Mouse (Mus musculus) kidney, postnatal 0 days (tissue): ENCODE measurements around the gene Retreg3. TPM values are rescaled to one million over a fixed set of nuclear protein-coding genes. Genes with fewer than 3 reads are reported as not detected.

ENCODE experiments used
- ATAC-seq: fragments of 200-750 bp; cut with Nextera tagmentation; replicated peaks from 2 replicates; pipeline ENCODE4 v1.8.0; 2017; ENCODE audit warnings: low read depth, moderate number of reproducible peaks, moderate TSS enrichment, moderate library complexity; ENCODE audit not compliant: low FRiP score
- DNase-seq: peaks from one replicate; pipeline ENCODE4 v3.0.0-alpha.2; 2016; ENCODE audit warnings: low spot score
- H3K27ac ChIP-seq: fragments of 300-500 bp; sonication (generic); 2 replicates; pipeline ENCODE4 v1.5.1; 2014; ENCODE audit warnings: mild to moderate bottlenecking
- H3K27me3 ChIP-seq: fragments of 300-500 bp; sonication (generic); 2 replicates; pipeline ENCODE4 v1.6.1; 2014; ENCODE audit warnings: low read length, mixed read lengths; ENCODE audit not compliant: insufficient read depth
- H3K36me3 ChIP-seq: fragments of 300-500 bp; sonication (generic); 2 replicates; pipeline ENCODE4 v1.6.1; 2014; ENCODE audit warnings: low read length, mixed read lengths; ENCODE audit not compliant: insufficient read depth
- H3K4me1 ChIP-seq: fragments of 300-500 bp; sonication (generic); replicated peaks from 2 replicates; pipeline ENCODE4 v1.6.1; 2014; ENCODE audit warnings: antibody characterized with exemption, low read length, mixed read lengths; ENCODE audit not compliant: insufficient read depth
- H3K4me2 ChIP-seq: fragments of 300-500 bp; sonication (generic); 2 replicates; pipeline ENCODE4 v1.6.1; 2014; ENCODE audit warnings: mild to moderate bottlenecking, low read length, moderate library complexity, mixed read lengths
- H3K4me3 ChIP-seq: fragments of 300-500 bp; sonication (generic); replicated peaks from 2 replicates; pipeline ENCODE4 v1.5.1; 2014; ENCODE audit warnings: low read depth, low read length
- H3K9ac ChIP-seq: fragments of 300-500 bp; sonication (generic); 2 replicates; pipeline ENCODE4 v1.6.1; 2014; ENCODE audit warnings: low read depth, low read length
- H3K9me3 ChIP-seq: fragments of 300-500 bp; sonication (generic); replicated peaks from 2 replicates; pipeline ENCODE4 v1.6.1; 2016; ENCODE audit warnings: low read length, inconsistent platforms, mixed read lengths
- CTCF ChIP-seq: IDR thresholded peaks from 2 replicates; pipeline ENCODE4 v1.5.1; 2016; ENCODE audit warnings: antibody characterized with exemption, low read depth, mild to moderate bottlenecking, moderate library complexity
- WGBS: fragments of 180-500 bp; shearing (Covaris S2); extraction: QIAGEN DNeasy Blood & Tissue Kit; methylation state at CpG from one replicate; pipeline ENCODE4 v1.1.7; 2014; 5-methylcytosine and 5-hydroxymethylcytosine counted together
- polyA plus RNA-seq: library from polyadenylated mRNA; unstranded; fragments of >200 nt; fragmentation: Nextera tagmentation; extraction: Ambion mirVana; gene quantifications from 2 replicates; pipeline ENCODE4 v1.2.1, GENCODE M21; 2015

Gene Retreg3
- polyA plus RNA-seq, 1 experiment from 2014 or later: 23.7 TPM

- no peaks in the 10 kb centered on the region for H3K9me3 ChIP-seq
- H3K4me1 ChIP-seq: peaks cover 23% of the 10 kb centered on the region
- DNase-seq (no peak), ATAC-seq (no peak)
- H3K27ac ChIP-seq: peak overlapping the region; percentile 81
- no peak overlapping the region for H3K4me3 ChIP-seq
- H3K36me3 ChIP-seq: peaks cover 4% of the 10 kb centered on the region; the same call in 1 of the 2 replicates
- H3K4me2 ChIP-seq: no peak overlapping the region
- no peak overlapping the region for H3K9ac ChIP-seq
- TF ChIP-seq CTCF: no peak
- H3K27me3 ChIP-seq: no peaks in the 10 kb centered on the region
- 72% methylated on average over 10 of the region's 10 CpGs for WGBS
Measured at GRCm38 (mm10) chr11:101059473-101059872, 60.2 kb downstream of the Retreg3 start.

GRCm38 (mm10) chr11:101058726-101059125 lies 61.0 kb downstream of the Retreg3 start:
- no peak overlapping the region for H3K4me3 ChIP-seq
- no peak; the same call in 1 of the 2 replicates for ATAC-seq
- H3K9me3 ChIP-seq: no peaks in the 10 kb centered on the region
- no peak overlapping the region for H3K4me2 ChIP-seq
- H3K36me3 ChIP-seq: peaks cover 4% of the 10 kb centered on the region; the same call in 1 of the 2 replicates
- no peak for TF ChIP-seq CTCF
- H3K27ac ChIP-seq: peak overlapping the region; percentile 81; the same call in 1 of the 2 replicates
- H3K27me3 ChIP-seq: no peaks in the 10 kb centered on the region
- peaks cover 17% of the 10 kb centered on the region for H3K4me1 ChIP-seq
- WGBS: 44% methylated on average over 5 of the region's 5 CpGs
- H3K9ac ChIP-seq: no peak overlapping the region
- peak; percentile 19 for DNase-seq

GRCm38 (mm10) chr11:101057860-101058259 lies 61.8 kb downstream of the Retreg3 start:
- Histone ChIP-seq H3K9me3 (no peaks in the 10 kb centered on the region), H3K27ac (no peak overlapping the region), H3K27me3 (no peaks in the 10 kb centered on the region), H3K4me1 (peaks cover 8% of the 10 kb centered on the region), H3K4me2 (no peak overlapping the region), H3K4me3 (no peak overlapping the region), H3K36me3 (peaks cover 7% of the 10 kb centered on the region; the same call in 1 of the 2 replicates), H3K9ac (no peak overlapping the region)
- ATAC-seq: 0 out of 2 replicates have a peak, but pooled peaks have one; percentile 16
- peak; percentile 86 for DNase-seq
- 34% methylated on average over 5 of the region's 5 CpGs for WGBS
- peak; percentile 84 for TF ChIP-seq CTCF

- Histone ChIP-seq H3K27ac (peak overlapping the region; percentile 50), H3K27me3 (no peaks in the 10 kb centered on the region), H3K9ac (no peak overlapping the region), H3K9me3 (no peaks in the 10 kb centered on the region), H3K4me2 (no peak overlapping the region), H3K36me3 (peaks cover 3% of the 10 kb centered on the region; the same call in 1 of the 2 replicates), H3K4me3 (no peak overlapping the region), H3K4me1 (peaks cover 7% of the 10 kb centered on the region; the same call in 1 of the 2 replicates)
- DNase-seq (no peak), ATAC-seq (no peak; the same call in 1 of the 2 replicates)
- TF ChIP-seq CTCF: no peak
- 41% methylated on average over 8 of the region's 8 CpGs for WGBS
Measured at GRCm38 (mm10) chr11:101056885-101057284, 62.8 kb downstream of the Retreg3 start.

GRCm38 (mm10) chr11:101055418-101055817 lies 64.3 kb downstream of the Retreg3 start:
- ATAC-seq (no peak), DNase-seq (no peak)
- no peak overlapping the region for H3K4me2 ChIP-seq
- no peak overlapping the region for H3K4me3 ChIP-seq
- no peaks in the 10 kb centered on the region for H3K27me3 ChIP-seq
- no peaks in the 10 kb centered on the region for H3K9me3 ChIP-seq
- no peak overlapping the region for H3K27ac ChIP-seq
- 0 out of 2 replicates have a peak overlapping the region, but pooled peaks have one; percentile 13 for H3K9ac ChIP-seq
- peaks cover 7% of the 10 kb centered on the region; the same call in 1 of the 2 replicates for H3K4me1 ChIP-seq
- no peak for TF ChIP-seq CTCF
- 76% methylated on average over 14 of the region's 14 CpGs for WGBS
- H3K36me3 ChIP-seq: peaks cover 7% of the 10 kb centered on the region

- Histone ChIP-seq H3K4me1 (0 out of 2 replicates have a peak, but pooled peaks cover 4% of the 10 kb centered on the region), H3K4me2 (no peak overlapping the region), H3K9me3 (no peaks in the 10 kb centered on the region), H3K9ac (no peak overlapping the region), H3K4me3 (no peak overlapping the region), H3K27me3 (no peaks in the 10 kb centered on the region), H3K27ac (no peak overlapping the region), H3K36me3 (peaks cover 18% of the 10 kb centered on the region)
- peak; percentile 50 for TF ChIP-seq CTCF
- DNase-seq (no peak), ATAC-seq (no peak)
- WGBS: 97% methylated on average over 1 of the region's 1 CpGs
Measured at GRCm38 (mm10) chr11:101053974-101054373, 65.7 kb downstream of the Retreg3 start.
